Mouse (Mus musculus): ENCODE measurements around the gene Plxnd1. TPM values are rescaled to one million over a fixed set of nuclear protein-coding genes. Genes with fewer than 3 reads are reported as not detected.

Gene Plxnd1
- total and polyA plus RNA-seq, 3 experiments = 27.7 to 73.8 (median 63.2) TPM

DNA sequence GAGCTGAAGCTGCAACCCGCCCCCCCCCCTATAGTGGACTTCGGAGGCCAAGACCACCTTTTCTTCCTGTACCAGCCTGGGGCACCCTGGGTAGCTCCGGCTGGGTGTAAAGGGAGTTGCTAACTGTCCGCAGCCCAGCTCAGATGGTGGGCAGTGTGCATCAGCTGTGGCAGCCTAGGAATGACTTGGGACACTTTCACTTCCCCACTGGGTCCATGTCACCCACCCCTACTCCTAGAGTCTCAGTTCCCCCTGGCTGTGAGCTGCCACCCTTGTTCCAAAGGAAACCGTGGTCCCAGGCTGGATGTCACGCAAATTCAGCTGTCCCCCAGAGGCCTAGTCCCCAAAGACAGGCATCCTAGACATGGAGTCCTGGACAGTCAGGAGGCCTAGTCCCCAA, 9.9 kb upstream of the Plxnd1 start:
- peak; percentile 34; the same call in 1 of the 2 replicates for TF ChIP-seq EP300 (IDR thresholded peaks at IDR 0.05; ENCODE audit: low read length)
- peak; percentile 47; the same call in 1 of the 2 replicates for TF ChIP-seq IRF4 (IDR thresholded peaks at IDR 0.05; ENCODE audit: low read depth, low read length)
- no peak for TF ChIP-seq USF2 (conservative IDR thresholded peaks at IDR 0.05; ENCODE audit: low read depth, low read length)
- Histone ChIP-seq H3K9me3 (replicated peaks; ENCODE audit: low read length) (no peaks in the 10 kb centered on the region), H3K9ac (ENCODE audit: insufficient read depth, low read depth) (no peak overlapping the region), H3K4me3 (replicated peaks in 1 of 3; ENCODE audit: low read depth in 2 of 3, low read length in 2 of 3, poor library complexity in 1 of 3) (no peak overlapping the region), H3K79me2 (replicated peaks; ENCODE audit: control insufficient read depth, extremely low read depth, insufficient read depth, poor library complexity, severe bottlenecking) (no peaks in the 10 kb centered on the region), H3K27me3 (replicated peaks) (no peaks in the 10 kb centered on the region), H3K4me1 (ENCODE audit: control insufficient read depth in 1 of 2, insufficient read depth in 2 of 2) (peaks cover 14 to 35% of the 10 kb centered on the region in 2 experiments), H3K27ac (ENCODE audit: insufficient read depth, low read depth) (no peak overlapping the region), H3K4me2 (ENCODE audit: insufficient read depth, low read depth, poor library complexity, severe bottlenecking) (no peak overlapping the region), H3K36me3 (replicated peaks in 1 of 2; ENCODE audit: control insufficient read depth in 1 of 2, insufficient read depth in 1 of 2, low read length in 1 of 2) (no peaks in the 10 kb centered on the region)
- in situ Hi-C loops (cut with MboI; ENCODE audit: low pct_ligation_motif_present, low pct_unique_long_range_greater_than_20kb, low sequenced_read_pairs) = loop anchor here (5.0 to 25.0 kb wide), 3 partner anchors 157 to 608 kb away; no protein-coding TSS in a partner anchor
- dilution Hi-C loops (cut with MboI; ENCODE audit: extremely low pct_ligation_motif_present, extremely low pct_unique_long_range_greater_than_20kb, low sequenced_read_pairs) = no loop called here
- no peak for DNase-seq (ENCODE audit: extremely low read depth)

DNA sequence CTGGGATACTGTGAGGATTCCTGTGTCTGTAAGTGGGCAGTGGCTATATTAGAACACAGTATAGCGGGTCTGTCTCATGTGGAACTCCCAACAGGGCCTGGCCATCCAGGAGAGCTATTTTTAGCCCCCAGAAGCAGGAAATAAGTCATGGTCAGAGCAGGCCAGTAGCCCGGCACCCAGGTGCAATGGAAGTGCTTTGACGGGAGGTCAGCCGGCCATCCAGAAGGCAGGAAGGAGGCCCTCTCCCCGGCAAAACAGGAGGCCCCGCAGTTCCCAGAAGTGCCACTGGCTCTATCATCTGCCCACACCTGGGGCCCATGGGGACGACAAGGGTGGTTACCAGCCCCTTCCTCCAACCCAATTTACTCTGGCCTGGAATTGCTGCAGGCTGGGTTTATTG, 9.3 kb upstream of the Plxnd1 start:
- Histone ChIP-seq H3K9ac (ENCODE audit: insufficient read depth, low read depth) (no peak overlapping the region), H3K27ac (ENCODE audit: insufficient read depth, low read depth) (no peak overlapping the region), H3K4me3 (replicated peaks in 1 of 3; ENCODE audit: low read depth in 2 of 3, low read length in 2 of 3, poor library complexity in 1 of 3) (no peak overlapping the region), H3K27me3 (replicated peaks) (no peaks in the 10 kb centered on the region), H3K79me2 (replicated peaks; ENCODE audit: control insufficient read depth, extremely low read depth, insufficient read depth, poor library complexity, severe bottlenecking) (no peaks in the 10 kb centered on the region), H3K4me2 (ENCODE audit: insufficient read depth, low read depth, poor library complexity, severe bottlenecking) (no peak overlapping the region), H3K36me3 (replicated peaks in 1 of 2; ENCODE audit: control insufficient read depth in 1 of 2, insufficient read depth in 1 of 2, low read length in 1 of 2) (no peaks in the 10 kb centered on the region), H3K4me1 (ENCODE audit: control insufficient read depth in 1 of 2, insufficient read depth in 2 of 2) (peaks cover 18 to 41% of the 10 kb centered on the region in 2 experiments), H3K9me3 (replicated peaks; ENCODE audit: low read length) (no peaks in the 10 kb centered on the region)
- no peak for DNase-seq (ENCODE audit: extremely low read depth)
- in situ Hi-C loops (cut with MboI; ENCODE audit: low pct_ligation_motif_present, low pct_unique_long_range_greater_than_20kb, low sequenced_read_pairs) = loop anchor here (25.0 kb wide), 2 partner anchors 408 to 608 kb away; no protein-coding TSS in a partner anchor
- dilution Hi-C loops (cut with MboI; ENCODE audit: extremely low pct_ligation_motif_present, extremely low pct_unique_long_range_greater_than_20kb, low sequenced_read_pairs) = no loop called here
- TF ChIP-seq PAX5 (IDR thresholded peaks at IDR 0.05; ENCODE audit: low read length) = no peak
- no peak for TF ChIP-seq NELFE (IDR thresholded peaks at IDR 0.05; ENCODE audit: low read depth, low read length)

DNA sequence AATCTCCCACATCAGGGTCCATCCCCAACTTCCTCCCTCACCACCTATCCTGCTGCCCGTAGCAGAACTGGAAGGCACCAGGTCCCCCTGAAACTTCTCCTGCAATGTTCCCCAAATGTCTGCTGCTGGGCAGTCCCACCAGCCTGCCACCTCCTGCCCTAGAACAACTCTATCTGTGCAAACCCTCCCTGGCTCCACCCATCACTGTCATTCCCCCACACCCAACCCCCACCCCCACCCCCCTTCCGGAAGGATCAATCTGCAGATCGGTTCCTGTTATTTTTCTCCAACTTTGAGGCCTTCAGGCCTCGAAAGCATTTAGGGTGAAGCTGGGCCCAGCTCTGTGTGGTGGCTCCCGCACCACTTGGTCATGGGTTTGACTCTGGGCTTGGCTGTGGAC, 8.7 kb upstream of the Plxnd1 start:
- in situ Hi-C loops (cut with MboI; ENCODE audit: low pct_ligation_motif_present, low pct_unique_long_range_greater_than_20kb, low sequenced_read_pairs) = loop anchor here (25.0 kb wide), 2 partner anchors 409 to 609 kb away; no protein-coding TSS in a partner anchor
- Histone ChIP-seq H3K9ac (ENCODE audit: insufficient read depth, low read depth) (no peak overlapping the region), H3K27ac (ENCODE audit: insufficient read depth, low read depth) (no peak overlapping the region), H3K9me3 (replicated peaks; ENCODE audit: low read length) (no peaks in the 10 kb centered on the region), H3K27me3 (replicated peaks) (no peaks in the 10 kb centered on the region), H3K4me3 (replicated peaks in 1 of 3; ENCODE audit: low read depth in 2 of 3, low read length in 2 of 3, poor library complexity in 1 of 3) (no peak overlapping the region), H3K4me1 (ENCODE audit: control insufficient read depth in 1 of 2, insufficient read depth in 2 of 2) (peaks cover 19 to 46% of the 10 kb centered on the region in 2 experiments), H3K4me2 (ENCODE audit: insufficient read depth, low read depth, poor library complexity, severe bottlenecking) (no peak overlapping the region), H3K36me3 (replicated peaks in 1 of 2; ENCODE audit: control insufficient read depth in 1 of 2, insufficient read depth in 1 of 2, low read length in 1 of 2) (no peaks in the 10 kb centered on the region), H3K79me2 (replicated peaks; ENCODE audit: control insufficient read depth, extremely low read depth, insufficient read depth, poor library complexity, severe bottlenecking) (no peaks in the 10 kb centered on the region)
- dilution Hi-C loops (cut with MboI; ENCODE audit: extremely low pct_ligation_motif_present, extremely low pct_unique_long_range_greater_than_20kb, low sequenced_read_pairs) = no loop called here
- DNase-seq (ENCODE audit: extremely low read depth) = no peak
- no peak for TF ChIP-seq POLR2A (IDR thresholded peaks at IDR 0.05; ENCODE audit: low read depth, low read length)
- TF ChIP-seq KAT2A (IDR thresholded peaks at IDR 0.05; ENCODE audit: insufficient replicate concordance, low read length) = no peak
- no peak for TF ChIP-seq MAX (IDR thresholded peaks at IDR 0.05; ENCODE audit: low read length)
- TF ChIP-seq GABPA (IDR thresholded peaks at IDR 0.05; ENCODE audit: insufficient replicate concordance, low read depth, low read length) = no peak

All from CH12.LX (cell line).